Mouse (Mus musculus) spleen, embryonic (tissue): ENCODE measurements around the gene Bicd2.
"Not testable (repeated sequence)": the region's sequence is repeated elsewhere in the genome, so short reads cannot be mapped to it uniquely, and the experiment has no call there.

Source experiments
- CTCF ChIA-PET: fragments of 350-600 bp; sonication (Branson Sonifier 250); formaldehyde crosslinking; loops from one replicate; lab custom pipeline; 2022; lab: Charles Lee

Bicd2 gene

GRCm38 (mm10) chr13:49356090-49356489, 14.7 kb downstream of the Bicd2 start:
- CTCF ChIA-PET: interaction anchor here (0.6 kb wide), 1 partner anchor 14 kb away, joined by 3 read pairs; no protein-coding TSS in a partner anchor

DNA sequence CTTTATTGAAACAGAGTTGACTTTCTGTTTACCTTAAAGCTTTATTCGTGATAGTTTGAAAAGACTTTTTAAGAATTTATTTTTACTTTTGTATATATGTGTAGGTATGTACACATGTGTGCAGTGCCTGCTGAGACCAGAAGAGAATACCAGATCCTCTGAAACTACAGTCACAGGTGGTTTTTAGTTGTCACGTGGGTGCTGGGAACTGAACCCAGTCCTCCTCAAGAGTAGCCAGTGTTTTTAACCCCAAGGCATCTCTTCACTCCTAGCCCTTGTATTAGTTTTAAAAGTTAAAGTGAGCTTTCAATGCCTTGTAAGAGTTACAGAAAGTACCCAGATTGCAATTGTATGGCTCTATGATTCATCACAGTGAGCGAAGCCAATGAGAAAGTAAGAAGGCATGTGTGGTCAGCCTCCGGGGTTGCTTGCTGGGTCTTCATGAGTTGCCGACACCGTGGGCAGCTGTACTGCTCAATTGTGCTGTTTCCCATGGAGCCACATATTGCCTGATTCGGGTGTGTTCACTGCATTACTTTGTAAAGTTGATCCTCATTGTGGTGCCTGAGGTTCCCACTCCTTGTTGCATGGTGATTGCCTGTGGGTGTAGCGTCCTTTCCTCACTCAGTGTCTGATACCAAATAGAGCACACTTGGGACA, 16.1 kb downstream of the Bicd2 start:
- CTCF ChIA-PET: no interaction called here

DNA sequence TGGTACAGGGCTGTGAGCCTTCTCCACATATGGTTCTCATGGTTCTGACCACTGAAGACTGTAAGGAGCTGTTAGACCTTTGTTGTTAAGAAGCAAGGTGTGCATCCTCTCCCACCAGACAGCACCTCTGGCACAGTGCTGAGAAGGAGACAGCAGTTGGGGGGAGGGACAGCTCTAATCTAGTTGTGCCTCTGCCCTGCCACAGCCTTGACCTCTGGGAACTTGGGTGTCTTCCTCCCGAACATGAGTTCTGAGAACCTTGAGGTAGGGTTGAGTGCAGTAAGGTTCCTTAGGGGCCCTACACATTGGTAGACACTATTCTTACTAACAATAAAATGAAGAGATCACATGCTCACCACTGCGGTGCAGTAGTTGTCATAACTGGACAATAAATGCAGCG, 16.8 kb downstream of the Bicd2 start:
- CTCF ChIA-PET: no interaction called here

GRCm38 (mm10) chr13:49360906-49361406, 19.6 kb downstream of the Bicd2 start:
- CTCF ChIA-PET: no interaction called here

- CTCF ChIA-PET: no interaction called here
These were observed 21.0 kb downstream of the Bicd2 start for GRCm38 (mm10) chr13:49362364-49362763.

- CTCF ChIA-PET: no interaction called here
These were observed 21.4 kb downstream of the Bicd2 start for GRCm38 (mm10) chr13:49362804-49363203.

- CTCF ChIA-PET: no interaction called here
These were observed 23.3 kb downstream of the Bicd2 start for GRCm38 (mm10) chr13:49364716-49365115.

GRCm38 (mm10) chr13:49367657-49368440, 26.5 kb downstream of the Bicd2 start:
- CTCF ChIA-PET: no interaction called here

GRCm38 (mm10) chr13:49369404-49369803, 28.0 kb downstream of the Bicd2 start:
- CTCF ChIA-PET: no interaction called here

DNA sequence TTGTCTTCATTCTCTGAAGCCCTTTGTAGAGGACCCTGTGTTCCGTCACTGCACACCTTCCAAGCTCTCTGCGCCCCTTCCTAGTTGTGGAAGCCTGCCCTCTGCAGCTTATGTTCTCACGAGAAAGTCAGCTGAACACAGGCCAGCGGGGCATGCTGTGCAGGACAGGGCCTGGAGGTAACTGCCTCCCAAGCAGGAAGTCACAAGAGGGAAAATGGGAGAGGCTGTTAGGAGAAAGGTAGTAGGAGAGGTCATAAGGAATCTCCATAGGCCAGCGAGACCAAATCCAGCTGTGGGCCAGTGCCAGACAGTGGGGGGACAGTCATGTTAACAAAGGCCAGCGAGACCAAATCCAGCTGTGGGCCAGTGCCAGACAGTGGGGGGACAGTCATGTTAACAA, 28.8 kb downstream of the Bicd2 start:
- CTCF ChIA-PET: interaction anchor here (0.5 to 0.6 kb wide), 2 partner anchors 19 to 196 kb away, joined by 3 read pairs; no protein-coding TSS in a partner anchor

- CTCF ChIA-PET: not testable (repeated sequence)
These were observed 29.5 kb downstream of the Bicd2 start for GRCm38 (mm10) chr13:49370916-49371315.

DNA sequence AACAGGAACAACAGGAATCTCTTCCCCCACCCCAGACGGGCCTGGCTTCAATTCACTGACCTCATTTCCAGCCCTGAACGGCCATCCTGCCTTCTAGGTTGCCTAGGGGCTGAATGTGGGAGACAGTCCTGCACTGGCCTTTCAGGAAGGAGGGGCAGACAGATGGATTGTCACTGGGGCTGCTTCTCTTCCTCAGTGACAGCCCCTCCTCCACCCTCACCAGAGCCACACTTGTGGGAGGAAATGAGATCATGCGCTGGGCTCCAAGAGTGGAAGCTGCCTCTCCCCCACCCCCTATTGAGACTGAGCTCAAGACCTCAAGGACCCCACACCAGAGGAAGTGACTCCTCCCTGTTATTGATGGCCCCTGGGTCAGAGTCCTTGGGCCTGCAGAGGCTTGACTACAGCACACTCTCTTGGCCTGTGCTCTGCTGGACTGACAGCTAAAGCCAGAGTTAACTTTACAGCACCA, 30.1 kb downstream of the Bicd2 start:
- CTCF ChIA-PET: no interaction called here

- CTCF ChIA-PET: interaction anchor here (0.6 kb wide), 1 partner anchor 174 kb away, joined by 3 read pairs; no protein-coding TSS in a partner anchor
These were observed 31.1 kb downstream of the Bicd2 start for GRCm38 (mm10) chr13:49372370-49373060.

DNA sequence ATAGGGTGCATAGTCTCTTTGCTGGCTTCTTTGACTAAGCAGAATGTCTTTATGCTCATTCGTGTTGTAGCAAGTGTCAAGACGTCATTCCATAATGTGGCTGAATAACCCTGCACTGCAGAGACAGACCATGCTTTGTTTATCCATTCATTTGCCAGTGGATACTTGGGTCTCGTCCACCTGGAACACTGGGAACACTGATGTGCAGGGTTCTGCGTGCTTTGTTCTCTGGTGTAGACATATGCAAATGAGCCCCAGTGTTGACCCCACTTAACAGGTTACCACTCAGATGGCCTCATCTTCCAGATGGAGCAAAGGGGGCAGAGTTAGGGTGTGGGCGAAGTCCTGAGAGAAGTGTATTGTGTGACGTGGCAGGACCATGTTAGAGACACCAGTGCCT, 32.9 kb downstream of the Bicd2 start:
- CTCF ChIA-PET: no interaction called here

GRCm38 (mm10) chr13:49374730-49375129, 33.3 kb downstream of the Bicd2 start:
- CTCF ChIA-PET: no interaction called here

DNA sequence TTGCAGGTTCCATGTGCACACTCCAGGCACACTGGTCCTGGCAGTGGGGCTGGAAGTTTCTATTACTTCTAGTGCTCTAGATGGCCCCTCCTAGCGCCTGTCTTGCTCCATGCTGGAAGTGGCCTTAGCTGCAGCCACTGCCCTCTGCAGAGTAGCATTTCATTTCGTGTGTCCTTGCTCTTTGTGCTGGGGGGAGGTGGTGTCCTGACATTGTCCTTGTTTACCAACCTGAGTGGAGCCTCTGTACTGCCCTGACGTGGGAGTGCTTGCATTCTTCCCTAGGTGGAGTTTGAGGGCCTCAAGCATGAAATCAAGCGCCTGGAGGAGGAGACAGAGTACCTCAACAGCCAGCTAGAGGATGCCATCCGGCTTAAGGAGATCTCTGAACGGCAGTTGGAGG, 36.2 kb downstream of the Bicd2 start:
- CTCF ChIA-PET: no interaction called here

DNA sequence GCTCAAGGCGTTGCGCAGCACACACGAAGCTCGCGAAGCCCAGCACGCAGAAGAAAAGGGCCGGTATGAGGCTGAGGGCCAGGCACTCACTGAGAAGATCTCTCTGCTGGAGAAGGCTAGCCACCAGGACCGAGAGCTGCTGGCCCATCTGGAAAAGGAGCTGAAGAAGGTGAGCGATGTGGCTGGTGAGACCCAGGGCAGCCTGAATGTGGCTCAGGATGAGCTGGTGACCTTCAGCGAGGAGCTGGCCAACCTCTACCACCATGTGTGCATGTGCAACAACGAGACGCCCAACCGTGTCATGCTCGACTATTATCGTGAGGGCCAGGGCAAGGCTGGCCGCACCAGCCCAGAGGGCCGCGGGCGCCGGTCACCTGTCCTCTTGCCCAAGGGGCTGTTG, 37.9 kb downstream of the Bicd2 start:
- CTCF ChIA-PET: no interaction called here

DNA sequence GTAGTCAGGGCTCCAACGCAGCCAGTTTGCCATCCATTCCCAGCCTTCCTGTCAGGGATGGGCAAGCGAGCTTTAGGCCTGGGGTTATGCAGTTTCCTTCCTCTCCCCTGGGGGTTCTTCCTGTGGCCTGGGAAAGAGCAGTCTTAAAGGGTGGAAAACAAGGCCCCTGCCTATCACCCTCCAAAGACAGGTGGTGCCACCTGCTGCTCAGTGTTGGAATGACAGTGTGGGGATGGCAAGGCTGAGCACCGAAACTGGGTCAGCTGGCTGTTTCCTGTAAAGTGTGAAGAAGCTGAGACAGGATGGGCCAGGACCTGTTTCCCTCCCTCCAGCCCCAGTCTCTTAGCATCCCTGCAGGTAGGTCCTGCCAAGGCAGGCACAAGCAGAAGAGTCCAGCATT, 39.8 kb downstream of the Bicd2 start:
- CTCF ChIA-PET: interaction anchor here (1.4 kb wide), 1 partner anchor 55 kb away, joined by 4 read pairs; no protein-coding TSS in a partner anchor

- CTCF ChIA-PET: no interaction called here
These were observed 41.6 kb downstream of the Bicd2 start for GRCm38 (mm10) chr13:49382997-49383396.

- CTCF ChIA-PET: interaction anchor here (0.6 kb wide), 1 partner anchor 92 kb away, joined by 4 read pairs; no protein-coding TSS in a partner anchor
These were observed 43.5 kb downstream of the Bicd2 start for GRCm38 (mm10) chr13:49384751-49385463.

GRCm38 (mm10) chr13:49391374-49391773, 50.0 kb downstream of the Bicd2 start:
- CTCF ChIA-PET: no interaction called here
